Mouse (Mus musculus): ENCODE results near the gene Itih1. TPM values are rescaled to one million over a fixed set of nuclear protein-coding genes. Genes with fewer than 3 reads are reported as not detected.
A peak's percentile ranks its signal among the peaks of the same experiment; 100 is the strongest.

Itih1 gene
- total RNA-seq, 4 experiments from 2014 or later, result 0.11 TPM; not detected in 3

GRCm38 (mm10) chr14:30906001-30906400, 37.1 kb downstream of the Itih1 start:
- no peak for DNase-seq (ENCODE audit: low spot score in 2 of 2)

GRCm38 (mm10) chr14:30904307-30904706, 38.8 kb downstream of the Itih1 start:
- DNase-seq (ENCODE audit: low spot score in 2 of 2), result no peak

DNA sequence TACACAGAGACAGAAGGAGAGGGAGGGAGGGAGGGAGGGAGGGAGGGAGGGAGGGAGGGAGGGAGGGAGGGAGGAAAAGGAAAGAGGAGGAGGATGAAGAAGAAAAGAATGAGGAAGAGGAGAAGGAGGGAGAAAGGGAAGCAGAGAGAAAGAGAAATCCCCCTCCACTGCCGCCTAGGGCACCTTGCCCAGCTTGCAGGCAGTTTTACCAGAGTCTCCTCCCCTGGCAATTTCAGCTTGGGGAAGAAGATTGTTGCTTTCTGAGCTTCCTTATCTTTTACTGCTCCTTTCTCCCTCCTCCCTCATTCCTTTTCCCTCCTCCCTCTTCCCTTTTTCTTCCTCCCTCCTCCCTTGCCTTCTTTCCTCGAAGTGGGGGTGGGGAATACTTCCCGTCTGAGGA, 40.1 kb downstream of the Itih1 start:
- no peak for DNase-seq (ENCODE audit: low spot score in 2 of 2)

DNA sequence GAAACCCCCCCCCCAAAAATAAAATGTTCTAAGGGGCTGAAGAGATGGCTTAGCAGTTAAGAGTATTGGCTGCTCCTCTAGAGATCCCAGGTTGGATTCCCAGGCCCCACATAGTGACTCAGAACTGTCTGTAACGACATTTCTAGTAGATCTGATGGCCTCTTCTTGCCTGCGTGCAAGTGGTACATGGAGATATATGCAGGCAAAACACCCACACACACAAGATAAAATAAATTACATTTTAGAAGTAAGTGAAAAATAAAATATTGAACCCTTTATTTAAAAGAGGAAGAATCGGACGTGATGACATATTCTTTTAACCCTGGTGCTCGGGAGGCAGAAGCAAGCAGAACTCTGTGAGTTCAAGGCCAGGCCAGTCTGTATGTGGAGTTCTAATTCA, 40.5 kb downstream of the Itih1 start:
- DNase-seq (ENCODE audit: low spot score in 2 of 2), result no peak

DNA sequence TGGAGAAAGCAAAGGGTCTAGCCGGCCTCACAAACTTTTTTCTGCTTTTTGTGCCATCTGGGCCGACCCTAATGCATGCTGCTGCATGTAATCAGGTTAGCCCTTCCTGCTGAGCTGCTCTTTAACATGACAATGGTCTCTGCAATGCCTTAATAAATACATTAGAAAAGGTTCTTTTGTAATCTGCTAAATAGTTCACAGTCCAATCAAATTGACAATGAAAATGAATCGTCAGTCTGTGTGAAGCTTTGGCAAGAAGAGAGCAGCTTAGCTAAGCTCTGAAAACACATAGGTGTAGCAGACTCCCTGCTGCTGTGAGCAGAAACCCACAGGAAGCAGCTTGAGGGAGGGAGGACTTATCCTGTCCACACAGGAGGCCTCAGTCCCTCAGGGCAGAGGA, 43.1 kb downstream of the Itih1 start:
- DNase-seq (ENCODE audit: low spot score in 2 of 2), result no peak

GRCm38 (mm10) chr14:30888271-30888732, 54.8 kb downstream of the Itih1 start:
- no peak for DNase-seq (ENCODE audit: low spot score in 2 of 2)

DNA sequence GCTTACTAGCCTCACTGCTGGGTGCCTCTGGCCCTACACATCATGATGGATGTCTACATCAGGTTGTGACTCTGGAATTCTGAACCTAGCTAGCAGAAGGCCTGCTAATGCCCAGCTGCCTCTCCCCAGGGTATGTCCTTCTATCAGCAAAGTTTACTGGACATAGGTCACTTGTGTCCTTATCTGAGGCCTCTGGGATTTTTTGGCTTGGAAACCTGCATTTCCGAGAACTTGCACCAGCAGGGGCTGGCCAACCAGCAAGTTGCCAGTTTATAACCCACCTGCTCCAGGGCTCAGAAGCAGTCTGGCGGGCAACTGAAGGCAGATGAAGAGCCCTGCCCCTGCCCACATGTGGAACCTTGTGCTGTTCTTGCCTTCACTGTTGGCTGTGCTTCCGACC, 56.9 kb downstream of the Itih1 start, which contains the start of gene Itih4:
Gene Itih4, plus strand, starts transcription at position 273 of the 400 bp plus-strand sequence.
- no peak for DNase-seq (ENCODE audit: low spot score in 2 of 2)

DNA sequence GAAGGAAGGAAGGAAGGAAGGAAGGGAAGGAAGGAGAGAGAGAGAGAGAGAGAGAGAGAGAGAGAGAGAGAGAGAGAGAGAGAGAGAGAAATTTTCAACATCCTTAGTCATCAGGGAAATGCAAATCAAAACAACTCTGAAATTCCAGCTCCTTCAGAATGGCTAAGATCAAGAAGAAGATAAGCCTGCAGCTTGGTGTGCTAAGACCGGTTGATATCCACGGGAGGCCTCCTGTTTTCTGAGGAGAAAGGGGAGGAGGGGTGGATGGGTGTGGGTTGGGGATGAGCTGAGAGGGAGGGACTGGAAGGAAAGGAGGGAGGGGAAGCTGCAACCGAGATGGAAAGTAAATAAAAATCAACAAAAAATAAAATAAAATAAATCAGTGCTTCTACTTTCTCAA, 57.8 kb downstream of the Itih1 start:
- no peak for DNase-seq (ENCODE audit: low spot score in 2 of 2)

DNA sequence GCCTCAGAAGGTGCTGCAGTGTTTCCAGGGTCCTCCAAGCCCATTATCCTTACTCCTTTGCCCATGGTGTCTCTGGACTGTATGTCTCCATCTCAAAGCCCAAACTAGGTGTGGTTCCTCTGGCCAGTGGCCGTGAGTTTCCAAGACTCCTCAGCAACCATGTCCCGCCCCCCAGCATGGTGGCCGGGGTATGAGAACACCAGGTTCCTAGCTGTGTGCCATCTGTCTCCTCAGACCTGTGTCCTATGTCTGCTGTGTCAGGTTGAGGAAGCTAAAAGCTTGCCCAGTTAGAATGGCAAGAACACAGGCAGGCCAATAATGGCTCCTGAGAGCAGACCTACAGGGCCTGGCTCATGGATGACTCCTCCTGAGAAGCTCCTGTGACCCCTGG, 61.4 kb downstream of the Itih1 start:
- no peak for DNase-seq (ENCODE audit: low spot score in 2 of 2)

DNA sequence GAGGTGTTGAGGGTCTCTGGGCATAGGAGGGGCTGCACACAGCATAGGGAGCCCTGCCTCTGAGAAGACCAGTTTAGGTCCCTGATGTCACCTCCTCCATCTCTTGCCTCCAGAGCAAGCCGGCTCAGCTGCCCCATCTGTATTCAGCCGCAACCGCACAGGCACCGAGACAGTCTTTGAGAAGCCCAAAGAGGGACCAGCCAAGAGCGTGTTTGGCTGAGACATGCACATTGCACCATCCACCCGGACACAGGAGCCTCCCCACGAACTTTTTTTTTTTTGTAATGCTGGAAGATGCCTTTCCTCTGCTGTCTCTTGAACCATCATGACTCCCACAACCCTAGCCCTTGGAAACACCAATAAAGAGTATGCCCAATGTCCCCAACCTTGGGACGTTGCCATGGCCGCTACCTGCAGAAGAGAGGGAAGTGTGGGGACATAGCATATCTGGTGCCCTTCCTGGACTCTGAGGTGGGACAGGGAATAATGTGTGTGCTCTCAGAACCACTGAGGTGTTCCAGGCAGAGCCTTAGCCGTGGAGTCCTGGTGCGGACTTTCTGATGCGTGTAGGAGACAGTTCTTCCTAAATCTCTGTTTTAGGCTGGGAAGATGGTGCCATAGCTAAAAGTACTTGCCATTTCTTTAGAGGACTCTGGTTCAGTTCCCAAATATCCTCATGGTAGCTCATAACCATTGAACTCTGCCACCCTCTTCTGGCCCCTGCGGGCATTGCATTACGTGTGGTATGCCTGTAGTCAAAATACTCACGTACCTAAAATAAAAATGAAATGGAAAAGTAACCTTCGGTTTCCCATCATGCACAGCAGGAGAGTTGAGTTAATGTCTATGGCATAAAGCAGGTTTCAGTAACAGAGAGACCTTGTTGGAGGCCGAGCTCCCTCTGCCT, 62.0 kb downstream of the Itih1 start:
- DNase-seq (ENCODE audit: low spot score in 2 of 2), result peak; percentile 68 to 69

DNA sequence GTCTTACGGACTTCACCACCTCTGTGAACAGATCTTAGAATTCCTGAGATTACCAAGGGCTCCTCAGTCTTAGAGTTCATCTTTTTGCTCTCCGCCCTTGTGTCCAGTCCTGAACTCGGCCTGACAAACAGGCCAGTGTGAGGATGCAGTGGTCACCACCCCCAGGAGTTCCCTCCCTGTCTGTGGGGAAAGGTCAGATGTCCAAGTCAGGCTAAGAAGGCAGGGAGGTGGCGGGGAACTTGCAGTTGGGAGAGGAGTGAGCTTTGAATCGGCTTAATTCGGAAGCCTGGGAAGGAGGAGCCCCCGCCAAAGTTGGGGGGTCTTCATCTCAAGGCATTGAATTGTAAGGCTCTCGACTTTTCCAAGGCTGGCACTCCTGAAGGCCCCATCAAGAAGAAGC, 62.8 kb downstream of the Itih1 start:
- no peak for DNase-seq (ENCODE audit: low spot score in 2 of 2)

DNA sequence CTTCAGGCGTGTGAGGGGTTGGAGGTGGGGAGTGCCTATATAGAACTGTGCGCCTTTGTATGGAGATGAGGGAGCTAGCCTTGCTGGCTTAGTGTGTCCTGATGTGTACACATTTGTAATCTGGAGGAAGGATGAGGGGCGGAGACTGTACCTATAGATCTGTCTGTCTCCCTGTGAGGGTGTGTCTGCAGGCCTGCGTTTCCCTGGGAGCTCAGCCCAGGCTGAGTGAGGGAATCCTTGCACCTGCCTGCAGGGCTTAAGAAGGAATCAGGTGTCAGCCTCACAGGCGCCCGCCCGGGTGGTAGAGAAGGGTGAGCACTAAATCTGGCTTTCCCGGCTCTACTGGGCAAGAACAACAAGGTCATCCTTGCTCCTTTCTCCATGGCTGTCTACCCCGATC, 63.3 kb downstream of the Itih1 start:
- peak; percentile 61 to 70 for DNase-seq (ENCODE audit: low spot score in 2 of 2)

Other genes with a start within 250 kb of the Itih1 start
- 10 to 100 TPM; 10.7 to 13.0 (median 12.2) TPM for gene Sfmbt1, start 228.4 kb downstream of the Itih1 start, total RNA-seq (2022)
- gene Tmem110, start 117.7 kb downstream of the Itih1 start, total RNA-seq (2022), result 10 to 100 TPM in 1 of 4 experiments, 1 to 10 TPM in 3; 6.3 to 10.6 (median 7.2) TPM
- 100 to 1,000 TPM in 1 of 4 experiments, 10 to 100 TPM in 3; 54.5 to 111 (median 61.6) TPM for gene Mustn1, start 64.1 kb downstream of the Itih1 start, total RNA-seq (2022)
- under 1 TPM in 1 of 4 experiments, not detected in 3; 0.48 TPM for gene Itih4, start 56.8 kb downstream of the Itih1 start, total RNA-seq (2022)
- gene Itih3, start 19.5 kb downstream of the Itih1 start, total RNA-seq (2022), result under 1 TPM in 3 of 4 experiments, not detected in 1; 0.15 to 0.51 (median 0.40) TPM
- 1 to 10 TPM; 3.5 to 4.5 (median 4.0) TPM for gene Nek4, start 8.1 kb upstream of the Itih1 start, total RNA-seq (2022)
- 10 to 100 TPM; 10.6 to 12.5 (median 11.8) TPM for gene Glt8d1, start 58.1 kb upstream of the Itih1 start, total RNA-seq (2022)
- 100 to 1,000 TPM; 121 to 132 (median 130) TPM for gene Spcs1, start 58.4 kb upstream of the Itih1 start, total RNA-seq (2022)
- 10 to 100 TPM; 38.3 to 45.6 (median 39.8) TPM for gene Pbrm1, start 75.8 kb upstream of the Itih1 start, total RNA-seq (2022)
- 10 to 100 TPM; 25.7 to 35.9 (median 30.8) TPM for gene Gnl3, start 75.9 kb upstream of the Itih1 start, total RNA-seq (2022)
- 10 to 100 TPM; 26.8 to 40.5 (median 34.1) TPM for gene Smim4, start 185.7 kb upstream of the Itih1 start, total RNA-seq (2022)
- 1 to 10 TPM in 1 of 4 experiments, under 1 TPM in 3; 0.32 to 1.1 (median 0.74) TPM for gene Nt5dc2, start 187.8 kb upstream of the Itih1 start, total RNA-seq (2022)
- gene Stab1, start 225.4 kb upstream of the Itih1 start, total RNA-seq (2022), result 1 to 10 TPM; 5.0 to 9.9 (median 6.0) TPM

Data from gastrocnemius, adult 8-10 months (tissue).